Mouse (Mus musculus): ENCODE data around the gene Trmt61a. TPM values are rescaled to one million over a fixed set of nuclear protein-coding genes. Genes with fewer than 3 reads are reported as not detected.
"Not testable (repeated sequence)": the region's sequence is repeated elsewhere in the genome, so short reads cannot be mapped to it uniquely, and the experiment has no call there.

Trmt61a gene
- polyA plus RNA-seq (2015; fragmentation: Nextera tagmentation; extraction: Ambion mirVana), result 11.6 and 12.2 TPM in 2 replicates

DNA sequence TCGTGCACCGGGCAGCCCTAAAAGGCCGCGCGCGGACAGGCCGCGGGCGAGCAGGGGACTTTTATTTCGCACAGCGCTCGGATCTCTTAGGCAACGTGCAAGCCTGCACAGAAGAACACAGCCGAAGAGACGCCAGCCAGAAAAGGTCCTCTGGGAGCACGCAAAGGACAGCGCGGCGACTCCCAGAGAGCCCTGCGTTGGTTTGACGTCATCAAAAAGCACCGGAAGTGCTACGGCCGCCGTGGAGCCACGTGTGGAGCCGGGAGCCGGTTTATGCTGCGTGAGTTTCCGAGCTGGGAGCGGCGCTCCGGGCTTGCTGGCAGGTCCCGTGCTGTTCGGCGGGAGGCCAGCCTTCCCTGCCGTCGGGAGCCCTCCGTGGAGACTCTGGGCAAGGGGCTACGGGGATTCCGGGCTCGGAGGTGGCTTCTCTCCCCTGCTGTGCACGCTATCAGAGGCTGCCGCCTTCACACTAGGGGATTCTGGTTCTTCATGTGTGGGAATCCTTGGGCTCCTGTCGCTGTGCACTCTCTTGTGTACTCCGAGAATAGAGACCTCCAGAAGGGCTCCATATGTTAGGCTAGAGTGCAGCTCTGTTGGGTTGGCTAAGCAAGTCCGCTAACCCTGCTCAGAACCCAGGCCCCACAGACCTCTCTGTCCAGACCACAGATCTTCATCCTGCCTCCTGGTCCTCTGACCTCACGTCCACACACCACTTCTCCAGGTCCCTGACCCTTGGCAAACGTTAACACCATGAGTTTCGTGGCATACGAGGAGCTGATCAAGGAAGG is at the start of gene Trmt61a:
Gene Trmt61a (plus strand): TSS at position 224 of the 788 bp plus-strand sequence.
- peak; percentile 88 for ATAC-seq (ENCODE audit: low FRiP score, low TSS enrichment)
- under 1% methylated on average over 51 of the region's 51 CpGs for WGBS

DNA sequence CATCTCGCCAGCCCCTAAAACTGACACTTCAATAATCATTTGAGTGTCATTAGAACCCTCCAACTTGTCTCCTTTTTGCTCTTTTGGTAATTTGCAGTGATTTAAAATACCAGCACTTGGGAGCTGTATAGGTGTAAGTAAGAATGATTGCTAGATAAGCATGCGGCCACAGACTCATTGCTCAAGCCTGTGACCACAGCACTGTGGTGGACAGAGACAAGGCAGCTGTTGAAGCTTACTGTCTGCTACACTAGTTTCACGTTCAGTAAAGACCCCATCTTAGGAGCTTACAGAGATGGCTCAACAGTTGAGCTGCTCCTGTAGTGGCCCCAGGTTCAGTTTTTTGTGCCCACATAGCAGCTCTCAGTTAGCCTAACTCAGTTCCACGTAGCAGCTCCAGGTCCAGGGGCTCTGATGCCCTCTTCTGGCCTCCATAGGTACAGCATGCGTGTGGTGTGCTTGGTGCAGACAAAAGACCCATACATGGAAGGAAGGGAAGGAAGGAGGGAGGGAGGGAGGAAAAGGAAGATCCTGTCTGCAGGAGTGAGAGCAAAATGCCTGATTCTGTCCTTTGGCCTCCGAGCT is 29.8 kb upstream of the Trmt61a start:
- H3K9ac ChIP-seq (replicated peaks; ENCODE audit: low read length), result no peak overlapping the region
- H3K4me3 ChIP-seq (ENCODE audit: low read length), result no peak overlapping the region
- no peaks in the 10 kb centered on the region for H3K27me3 ChIP-seq (ENCODE audit: insufficient read depth, low read length)
- H3K27ac ChIP-seq (ENCODE audit: low read length), result no peak overlapping the region
- H3K36me3 ChIP-seq (ENCODE audit: insufficient read depth, low read length), result peaks cover 62% of the 10 kb centered on the region
- H3K4me2 ChIP-seq (replicated peaks; ENCODE audit: low read depth, low read length), result no peak overlapping the region
- ATAC-seq (ENCODE audit: low FRiP score, low TSS enrichment), result peak; percentile 31; the same call in 1 of the 2 replicates
- no peaks in the 10 kb centered on the region for H3K9me3 ChIP-seq (ENCODE audit: low read length)
- 55% methylated on average over 6 of the region's 6 CpGs for WGBS
- no peaks in the 10 kb centered on the region for H3K4me1 ChIP-seq (ENCODE audit: insufficient read depth, low read length)

More for the DNA sequence above, at the start of gene Trmt61a:
- H3K4me1 ChIP-seq (ENCODE audit: insufficient read depth, low read length), result peaks cover 16% of the 10 kb centered on the region
- H3K36me3 ChIP-seq (ENCODE audit: insufficient read depth, low read length), result peaks cover 23% of the 10 kb centered on the region
- peak within 1 kb of the TSS; percentile 87 for H3K4me3 ChIP-seq (ENCODE audit: low read length)
- peak within 1 kb of the TSS; percentile 70 for H3K4me2 ChIP-seq (replicated peaks; ENCODE audit: low read depth, low read length)
- no peaks in the 10 kb centered on the region for H3K9me3 ChIP-seq (ENCODE audit: low read length)
- peaks cover 12% of the 10 kb centered on the region for H3K27me3 ChIP-seq (ENCODE audit: insufficient read depth, low read length)
- H3K27ac ChIP-seq (ENCODE audit: low read length), result peak within 1 kb of the TSS; percentile 94
- H3K9ac ChIP-seq (replicated peaks; ENCODE audit: low read length), result peak within 1 kb of the TSS; percentile 76

DNA sequence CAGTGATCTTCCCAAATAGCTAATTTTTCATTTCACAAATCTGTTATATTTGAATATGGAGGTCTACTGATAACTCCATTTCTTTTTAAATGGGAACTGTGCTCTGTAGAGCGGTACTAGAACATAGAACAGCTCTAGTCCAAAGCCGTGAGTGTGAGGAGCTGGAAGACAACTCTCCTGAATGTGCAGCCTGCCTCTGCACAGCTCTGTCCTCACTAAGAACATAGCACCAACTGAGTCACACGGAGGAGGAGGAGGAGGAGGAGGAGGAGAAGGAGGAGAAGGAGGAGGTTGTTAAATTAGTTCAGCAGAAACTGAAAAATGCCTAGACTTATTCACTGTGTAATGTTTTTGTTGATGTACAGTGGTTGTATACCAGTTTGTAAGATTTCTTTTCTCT is 25.0 kb upstream of the Trmt61a start:
- H3K4me1 ChIP-seq (ENCODE audit: insufficient read depth, low read length), result no peaks in the 10 kb centered on the region; the same call in 1 of the 2 replicates
- H3K9ac ChIP-seq (replicated peaks; ENCODE audit: low read length), result no peak overlapping the region
- H3K27me3 ChIP-seq (ENCODE audit: insufficient read depth, low read length), result no peaks in the 10 kb centered on the region
- H3K4me2 ChIP-seq (replicated peaks; ENCODE audit: low read depth, low read length), result no peak overlapping the region
- H3K27ac ChIP-seq (ENCODE audit: low read length), result no peak overlapping the region
- H3K4me3 ChIP-seq (ENCODE audit: low read length), result no peak overlapping the region
- peaks cover 50% of the 10 kb centered on the region for H3K36me3 ChIP-seq (ENCODE audit: insufficient read depth, low read length)
- no peak for ATAC-seq (ENCODE audit: low FRiP score, low TSS enrichment)
- no peaks in the 10 kb centered on the region for H3K9me3 ChIP-seq (ENCODE audit: low read length)
- WGBS, result 88% methylated on average over 3 of the region's 3 CpGs

DNA sequence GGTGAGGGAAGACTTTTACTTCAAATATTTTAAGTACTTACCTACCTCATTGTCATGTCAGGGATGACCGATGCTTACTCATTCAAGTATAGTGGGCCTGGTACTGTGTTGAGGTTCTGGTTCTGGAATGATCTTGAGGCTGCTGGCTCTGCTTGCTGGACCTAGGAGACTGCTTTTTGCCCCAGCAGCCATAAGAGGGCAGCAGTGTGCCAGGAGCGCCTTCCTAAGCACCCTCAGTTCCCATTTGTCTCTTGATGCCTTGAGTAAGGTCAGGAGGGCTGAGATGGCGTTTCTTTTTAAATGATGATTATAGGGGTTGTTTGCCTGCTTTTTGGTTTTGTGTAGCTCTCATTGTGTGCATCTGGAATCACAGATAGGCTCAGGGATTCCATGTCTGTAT is 24.5 kb upstream of the Trmt61a start:
- no peak overlapping the region for H3K27ac ChIP-seq (ENCODE audit: low read length)
- H3K4me3 ChIP-seq (ENCODE audit: low read length), result no peak overlapping the region
- no peak for ATAC-seq (ENCODE audit: low FRiP score, low TSS enrichment)
- no peaks in the 10 kb centered on the region for H3K9me3 ChIP-seq (ENCODE audit: low read length)
- H3K4me2 ChIP-seq (replicated peaks; ENCODE audit: low read depth, low read length), result no peak overlapping the region
- WGBS, result 30% methylated on average over 3 of the region's 3 CpGs
- H3K4me1 ChIP-seq (ENCODE audit: insufficient read depth, low read length), result no peaks in the 10 kb centered on the region; the same call in 1 of the 2 replicates
- peaks cover 45% of the 10 kb centered on the region for H3K36me3 ChIP-seq (ENCODE audit: insufficient read depth, low read length)
- H3K27me3 ChIP-seq (ENCODE audit: insufficient read depth, low read length), result no peaks in the 10 kb centered on the region
- no peak overlapping the region for H3K9ac ChIP-seq (replicated peaks; ENCODE audit: low read length)

DNA sequence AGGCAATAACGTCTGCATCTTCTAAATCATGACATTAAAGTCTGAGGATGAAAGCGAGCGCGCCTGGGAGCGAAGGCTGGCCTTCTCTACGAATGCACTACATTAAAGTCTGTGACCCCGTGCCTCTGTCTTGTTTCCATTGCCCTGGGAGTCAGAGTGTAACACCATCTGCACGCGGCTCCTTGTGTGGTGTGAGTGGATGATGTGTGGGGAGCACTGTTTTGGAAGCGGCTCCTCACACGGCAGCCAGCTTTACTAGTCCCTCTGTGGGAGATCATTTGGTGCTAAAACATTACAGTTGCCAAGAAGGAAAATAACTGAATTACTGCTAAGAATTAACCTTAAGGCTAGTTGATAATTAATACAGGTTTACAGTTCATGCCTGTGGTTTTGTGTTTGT is 22.2 kb upstream of the Trmt61a start:
- no peak overlapping the region for H3K4me2 ChIP-seq (replicated peaks; ENCODE audit: low read depth, low read length)
- H3K36me3 ChIP-seq (ENCODE audit: insufficient read depth, low read length), result peaks cover 39% of the 10 kb centered on the region
- no peaks in the 10 kb centered on the region; the same call in 1 of the 2 replicates for H3K4me1 ChIP-seq (ENCODE audit: insufficient read depth, low read length)
- H3K27me3 ChIP-seq (ENCODE audit: insufficient read depth, low read length), result no peaks in the 10 kb centered on the region
- H3K9ac ChIP-seq (replicated peaks; ENCODE audit: low read length), result no peak overlapping the region
- H3K27ac ChIP-seq (ENCODE audit: low read length), result no peak overlapping the region
- H3K9me3 ChIP-seq (ENCODE audit: low read length), result no peaks in the 10 kb centered on the region
- H3K4me3 ChIP-seq (ENCODE audit: low read length), result no peak overlapping the region
- no peak for ATAC-seq (ENCODE audit: low FRiP score, low TSS enrichment)
- WGBS, result 79% methylated on average over 11 of the region's 11 CpGs

DNA sequence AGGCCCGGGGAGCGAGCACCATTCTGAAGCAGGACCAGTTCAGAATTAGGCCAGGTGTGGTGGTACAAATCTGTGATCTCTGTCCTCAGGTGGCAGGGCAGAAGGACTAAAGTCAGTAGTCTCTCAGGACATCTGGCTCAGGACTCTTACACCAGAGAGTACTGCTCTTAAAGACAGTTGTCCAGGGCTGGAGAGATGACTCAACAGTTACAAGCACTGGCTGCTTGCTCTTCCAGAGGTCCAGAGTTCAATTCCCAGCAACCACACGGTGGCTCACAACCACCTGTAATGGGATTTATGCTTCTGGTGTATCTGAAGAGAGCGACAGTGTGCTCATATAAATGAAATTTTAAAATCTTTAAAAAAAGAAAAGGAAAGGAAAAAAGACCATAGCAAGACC is 18.6 kb upstream of the Trmt61a start:
- H3K27me3 ChIP-seq (ENCODE audit: insufficient read depth, low read length), result no peaks in the 10 kb centered on the region
- no peak overlapping the region for H3K9ac ChIP-seq (replicated peaks; ENCODE audit: low read length)
- H3K4me2 ChIP-seq (replicated peaks; ENCODE audit: low read depth, low read length), result no peak overlapping the region
- no peak overlapping the region for H3K27ac ChIP-seq (ENCODE audit: low read length)
- WGBS, result 96% methylated on average over 4 of the region's 4 CpGs
- peaks cover 13% of the 10 kb centered on the region for H3K4me1 ChIP-seq (ENCODE audit: insufficient read depth, low read length)
- peaks cover 35% of the 10 kb centered on the region for H3K36me3 ChIP-seq (ENCODE audit: insufficient read depth, low read length)
- ATAC-seq (ENCODE audit: low FRiP score, low TSS enrichment), result no peak
- no peak overlapping the region for H3K4me3 ChIP-seq (ENCODE audit: low read length)
- H3K9me3 ChIP-seq (ENCODE audit: low read length), result no peaks in the 10 kb centered on the region

DNA sequence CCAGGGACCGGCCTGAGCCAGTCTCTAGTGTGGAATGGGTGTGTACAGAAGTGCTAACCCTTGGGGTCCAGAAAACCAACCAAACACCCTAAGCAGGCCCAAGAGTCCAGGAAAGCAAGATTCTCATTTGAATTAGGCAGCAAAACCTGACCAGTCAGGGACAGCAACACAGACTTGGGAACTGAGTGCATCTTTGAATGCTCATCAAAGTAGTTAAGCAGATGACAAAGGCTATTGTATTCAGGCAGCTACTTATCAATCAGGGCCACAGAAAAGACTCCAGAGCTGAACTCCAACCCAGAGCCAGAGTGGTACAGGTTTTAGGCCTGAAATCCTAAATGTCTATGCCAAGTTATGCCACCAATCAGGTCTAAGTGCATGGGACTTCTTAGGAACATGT is 17.3 kb upstream of the Trmt61a start:
- Histone ChIP-seq H3K9ac (replicated peaks; ENCODE audit: low read length) (no peak overlapping the region), H3K4me3 (ENCODE audit: low read length) (no peak overlapping the region), H3K4me1 (ENCODE audit: insufficient read depth, low read length) (peaks cover 24% of the 10 kb centered on the region), H3K9me3 (ENCODE audit: low read length) (no peaks in the 10 kb centered on the region), H3K27me3 (ENCODE audit: insufficient read depth, low read length) (no peaks in the 10 kb centered on the region), H3K27ac (ENCODE audit: low read length) (no peak overlapping the region), H3K36me3 (ENCODE audit: insufficient read depth, low read length) (peaks cover 23% of the 10 kb centered on the region), H3K4me2 (replicated peaks; ENCODE audit: low read depth, low read length) (no peak overlapping the region)
- ATAC-seq (ENCODE audit: low FRiP score, low TSS enrichment), result no peak
- WGBS, result 100% methylated on average over 1 of the region's 1 CpGs

DNA sequence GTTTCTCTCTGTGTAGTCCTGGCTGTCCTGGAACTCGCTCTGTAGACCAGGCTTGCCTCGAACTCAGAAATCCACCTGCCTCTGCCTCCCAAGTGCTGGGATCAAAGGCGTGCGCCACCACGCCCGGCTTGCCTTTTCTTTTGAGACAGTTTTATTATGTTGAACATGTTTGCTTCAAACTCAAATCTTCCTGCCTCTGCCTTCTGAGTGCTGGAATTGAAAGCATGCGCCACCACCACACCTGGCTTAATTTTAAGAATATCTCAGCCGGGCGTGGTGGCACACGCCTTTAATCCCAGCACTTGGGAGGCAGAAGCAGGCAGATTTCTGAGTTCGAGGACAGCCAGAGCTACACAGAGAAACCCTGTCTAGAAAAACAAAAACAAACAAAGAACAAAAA is 16.4 kb upstream of the Trmt61a start:
- H3K27me3 ChIP-seq (ENCODE audit: insufficient read depth, low read length); H3K9me3 ChIP-seq (ENCODE audit: low read length); H3K27ac ChIP-seq (ENCODE audit: low read length); H3K4me2 ChIP-seq (replicated peaks; ENCODE audit: low read depth, low read length); H3K9ac ChIP-seq (replicated peaks; ENCODE audit: low read length); H3K4me3 ChIP-seq (ENCODE audit: low read length); ATAC-seq (ENCODE audit: low FRiP score, low TSS enrichment): not testable (repeated sequence)
- Histone ChIP-seq H3K4me1 (ENCODE audit: insufficient read depth, low read length) (peaks cover 24% of the 10 kb centered on the region), H3K36me3 (ENCODE audit: insufficient read depth, low read length) (peaks cover 16% of the 10 kb centered on the region)
- WGBS, result 97% methylated on average over 11 of the region's 11 CpGs

DNA sequence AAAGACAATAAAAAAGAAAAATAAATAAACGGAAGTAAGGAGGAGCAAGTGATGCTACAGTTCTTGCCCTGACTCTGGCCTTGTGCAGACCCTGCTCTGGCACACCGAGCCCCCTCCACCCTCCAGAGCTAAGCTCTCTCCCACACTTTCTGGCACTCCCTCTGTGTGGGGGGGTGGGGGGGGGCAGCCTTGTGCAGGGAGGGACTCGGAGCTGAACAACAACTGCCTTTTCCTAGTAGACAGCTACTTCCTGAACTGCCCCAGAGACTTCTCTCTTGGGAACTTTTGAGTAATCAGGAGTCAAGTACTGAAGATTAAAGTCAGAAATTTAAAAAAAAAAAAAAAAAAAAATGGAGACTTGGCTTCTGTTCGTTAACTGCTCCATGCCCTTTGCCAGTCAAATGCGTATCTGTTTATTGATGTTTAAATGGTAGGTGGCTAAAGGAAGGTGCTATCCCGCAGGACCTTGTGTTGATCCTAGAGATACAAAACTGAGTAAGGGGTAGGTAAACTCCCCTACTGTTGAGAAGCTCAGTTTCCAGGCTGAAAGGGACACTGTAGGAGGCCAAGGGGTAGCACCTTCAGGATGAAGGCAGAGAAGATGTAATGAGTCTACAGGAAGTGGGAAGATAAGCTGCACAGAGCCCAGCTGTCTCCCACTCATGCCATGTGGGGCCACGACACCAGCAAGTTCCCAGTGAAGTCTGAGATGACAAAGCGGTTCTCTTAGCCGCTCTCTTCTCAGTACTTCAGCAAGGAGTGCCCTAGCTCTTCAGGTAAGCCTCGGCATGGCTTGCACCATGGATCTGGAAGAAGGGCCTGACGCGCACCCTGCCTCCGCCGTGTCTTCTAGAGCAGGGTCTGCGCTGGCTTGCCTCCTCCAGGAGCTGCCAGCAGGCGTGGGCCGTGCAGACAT is 14.4 kb upstream of the Trmt61a start:
- Histone ChIP-seq H3K36me3 (ENCODE audit: insufficient read depth, low read length) (peaks cover 12% of the 10 kb centered on the region), H3K4me2 (replicated peaks; ENCODE audit: low read depth, low read length) (peak overlapping the region; percentile 21; the same call in 1 of the 2 replicates), H3K9ac (replicated peaks; ENCODE audit: low read length) (0 out of 2 replicates have a peak overlapping the region, but pooled peaks have one; percentile 22), H3K4me1 (ENCODE audit: insufficient read depth, low read length) (peaks cover 29% of the 10 kb centered on the region), H3K4me3 (ENCODE audit: low read length) (no peak overlapping the region), H3K27me3 (ENCODE audit: insufficient read depth, low read length) (no peaks in the 10 kb centered on the region), H3K27ac (ENCODE audit: low read length) (peak overlapping the region; percentile 86), H3K9me3 (ENCODE audit: low read length) (no peaks in the 10 kb centered on the region)
- 43% methylated on average over 17 of the region's 17 CpGs for WGBS
- ATAC-seq (ENCODE audit: low FRiP score, low TSS enrichment), result no peak

Measured in kidney, embryonic 16.5 days (tissue).